21 mouse cellular contexts compared by ENCODE assay signal in genomic region chr1:81525821-81526220, GRCm38 (mm10).
A peak's percentile ranks its signal among the peaks of the same experiment; 100 is the strongest.
DNase-seq lines count a peak whose midpoint lies in the region; ATAC-seq and TF ChIP-seq lines count a peak whose summit lies in the region.
"Had no signal": no experiment of that assay in that cellular context is flagged by ENCODE, and none has a peak within 500 bp of the region (broad histone marks: within the 10 kb centered on the region; RNA-seq: fewer than 3 reads in every experiment).

No protein-coding gene starts in this region.

- no peaks in the 10 kb centered on the region for H3K9me3 ChIP-seq in lung, embryonic 14.5 days (ENCODE audit: low read depth, low read length)
- H3K9me3 ChIP-seq: embryonic facial prominence, embryonic 10.5 days; embryonic facial prominence, embryonic 12.5 days; forebrain, embryonic 13.5 days; forebrain, embryonic 15.5 days had no signal

- no peak overlapping the region for H3K4me2 ChIP-seq in lung, embryonic 14.5 days
- H3K4me2 ChIP-seq: embryonic facial prominence, embryonic 12.5 days; forebrain, embryonic 13.5 days; forebrain, embryonic 15.5 days had no signal

- H3K27ac ChIP-seq in lung, embryonic 14.5 days (ENCODE audit: low read depth): no peak overlapping the region
- H3K27ac ChIP-seq: embryonic facial prominence, embryonic 10.5 days; embryonic facial prominence, embryonic 12.5 days; forebrain, embryonic 13.5 days; forebrain, embryonic 15.5 days had no signal

- no peak for ATAC-seq in lung, embryonic 14.5 days (ENCODE audit: insufficient read depth)
- ATAC-seq: forebrain, embryonic 13.5 days; forebrain, embryonic 15.5 days; forebrain, postnatal 0 days had no signal

- H3K36me3 ChIP-seq in lung, embryonic 14.5 days (ENCODE audit: insufficient read depth): no peaks in the 10 kb centered on the region
- H3K36me3 ChIP-seq: embryonic facial prominence, embryonic 10.5 days; embryonic facial prominence, embryonic 12.5 days; forebrain, embryonic 15.5 days had no signal

- H3K9ac ChIP-seq in lung, embryonic 14.5 days: no peak overlapping the region
- H3K9ac ChIP-seq: embryonic facial prominence, embryonic 12.5 days; forebrain, embryonic 13.5 days; forebrain, embryonic 15.5 days; forebrain, postnatal 0 days had no signal

- DNase-seq in lung, embryonic 14.5 days: peak; percentile 46
- DNase-seq in lung, postnatal 10 days: no peak
- peak; percentile 18 for DNase-seq in 416B (ENCODE audit: low read depth)
- peak; percentile 55 for DNase-seq in Muller cell, postnatal 12 days (ENCODE audit: inconsistent ontology term)
- DNase-seq in adipocyte (ENCODE audit: low spot score): peak; percentile 12
- no peak for DNase-seq in right cerebral cortex, postnatal 36 days (ENCODE audit: low spot score in 2 of 2)
- DNase-seq in layer of hippocampus, postnatal 10 days (ENCODE audit: low spot score in 2 of 2): no peak
- DNase-seq in retina, postnatal 1 day: no peak
- DNase-seq: adrenal gland, adult 8-10 months; adrenal gland, postnatal 14 days; adrenal gland, postnatal 36 days; cerebellum, adult 11-12 months; cerebellum, adult 2 months; cerebellum, adult 9-10 months; cerebellum, postnatal 10 days; cerebellum, postnatal 25 days; forebrain, postnatal 0 days had no signal

- no peaks in the 10 kb centered on the region for H3K27me3 ChIP-seq in lung, embryonic 14.5 days (ENCODE audit: insufficient read depth, low read length)
- H3K27me3 ChIP-seq: embryonic facial prominence, embryonic 12.5 days; forebrain, embryonic 13.5 days; forebrain, embryonic 15.5 days had no signal

- no peak overlapping the region for H3K4me3 ChIP-seq in lung, embryonic 14.5 days (ENCODE audit: low read depth, low read length)
- H3K4me3 ChIP-seq: embryonic facial prominence, embryonic 10.5 days; embryonic facial prominence, embryonic 12.5 days; forebrain, embryonic 13.5 days; forebrain, embryonic 15.5 days had no signal

- H3K4me1 ChIP-seq in lung, embryonic 14.5 days (ENCODE audit: insufficient read depth): 0 out of 2 replicates have a peak, but pooled peaks cover 6% of the 10 kb centered on the region

- TF ChIP-seq CTCF in lung, embryonic 14.5 days (IDR thresholded peaks at IDR 0.05; ENCODE audit: low read depth): no peak

Comparison
In these comparisons a context has a peak if more than half of its experiments do, and no peak if none do; other contexts are left out.
1. DNase-seq: peak in lung, embryonic 14.5 days (single experiment), 416B (single experiment), Muller cell, postnatal 12 days (single experiment) and adipocyte (single experiment); none in lung, postnatal 10 days (single experiment), right cerebral cortex, postnatal 36 days (0 of 2), layer of hippocampus, postnatal 10 days (0 of 2) and retina, postnatal 1 day (single experiment).